Mouse (Mus musculus): ENCODE results near the gene Usp39.

Gene Usp39

GRCm38 (mm10) chr6:72302349-72302925 lies 42.5 kb downstream of the Usp39 start:
- DNase-seq (ENCODE audit: low spot score in 2 of 2), result no peak

DNA sequence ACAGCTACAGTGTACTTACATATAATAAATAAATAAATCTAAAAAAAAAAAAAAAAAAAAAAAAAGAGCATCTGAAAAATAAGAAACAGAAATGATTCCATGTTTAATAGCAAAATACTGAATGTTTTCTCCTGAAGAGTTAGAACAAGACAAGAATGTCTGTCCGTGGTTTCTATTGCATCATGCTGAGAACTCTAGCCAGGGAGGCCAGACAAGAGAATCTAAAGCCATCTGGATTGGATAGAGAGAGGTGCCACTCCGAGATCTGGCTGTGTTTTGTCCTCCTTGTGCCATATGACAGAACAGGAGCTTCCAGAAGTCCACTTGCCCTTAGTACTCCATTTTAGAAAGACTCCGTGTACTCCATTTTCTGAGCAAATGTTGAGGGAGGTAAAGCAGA lies 47.2 kb downstream of the Usp39 start:
- DNase-seq (ENCODE audit: low spot score in 2 of 2), result no peak

GRCm38 (mm10) chr6:72292972-72293651 lies 51.9 kb downstream of the Usp39 start:
- DNase-seq (ENCODE audit: low spot score in 2 of 2), result no peak

GRCm38 (mm10) chr6:72289484-72289883 lies 55.5 kb downstream of the Usp39 start:
- DNase-seq (ENCODE audit: low spot score in 2 of 2), result no peak

DNA sequence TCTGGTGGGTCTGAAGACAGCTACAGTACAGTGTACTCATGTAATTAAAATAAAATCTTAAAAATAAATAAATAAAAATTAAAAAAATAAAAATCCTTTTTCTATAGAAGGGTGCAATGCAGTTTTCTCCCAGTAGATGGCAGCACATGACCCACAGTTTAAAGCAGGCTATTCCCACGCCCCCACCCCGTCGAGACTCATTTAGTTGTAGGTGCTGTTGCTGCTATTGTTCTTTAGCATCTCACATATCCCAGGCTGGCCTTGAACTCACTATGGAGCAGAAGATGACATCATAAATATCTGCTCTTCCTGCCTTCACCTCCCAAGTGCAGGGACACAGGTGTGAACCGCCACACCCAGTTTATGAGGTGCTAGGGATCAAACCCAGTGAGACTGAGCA lies 61.1 kb downstream of the Usp39 start:
- DNase-seq (ENCODE audit: low spot score in 2 of 2), result peak in 1 of 2 experiments; percentile 37

DNA sequence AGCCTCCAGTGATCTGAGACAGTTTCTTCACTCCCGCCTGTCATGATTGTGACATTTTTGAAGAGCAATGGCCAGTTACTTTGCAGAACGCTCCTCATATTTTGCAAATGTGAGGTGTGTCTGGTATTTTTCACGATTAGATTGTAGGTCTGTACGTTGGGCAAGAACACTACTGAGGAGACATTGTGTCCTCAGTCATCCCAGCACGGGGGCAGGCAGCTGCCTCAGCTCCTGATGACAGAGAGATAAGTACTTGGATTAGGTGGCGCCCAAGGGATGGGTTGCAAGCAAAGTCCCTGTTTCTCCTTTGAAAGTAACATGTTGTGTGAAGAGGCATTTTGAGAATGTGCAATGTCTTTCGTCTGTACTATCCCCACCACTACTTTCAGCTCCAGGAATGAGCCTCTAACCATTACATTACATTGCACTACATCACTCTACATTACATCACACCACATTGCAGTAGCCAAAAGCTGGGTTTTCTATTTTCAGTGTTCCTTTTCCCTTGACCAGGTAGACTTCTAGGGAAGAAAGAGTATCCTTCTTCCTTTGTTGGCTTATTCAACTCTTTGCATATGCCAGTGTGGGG lies 64.5 kb downstream of the Usp39 start:
- no peak for DNase-seq (ENCODE audit: low spot score in 2 of 2)

DNA sequence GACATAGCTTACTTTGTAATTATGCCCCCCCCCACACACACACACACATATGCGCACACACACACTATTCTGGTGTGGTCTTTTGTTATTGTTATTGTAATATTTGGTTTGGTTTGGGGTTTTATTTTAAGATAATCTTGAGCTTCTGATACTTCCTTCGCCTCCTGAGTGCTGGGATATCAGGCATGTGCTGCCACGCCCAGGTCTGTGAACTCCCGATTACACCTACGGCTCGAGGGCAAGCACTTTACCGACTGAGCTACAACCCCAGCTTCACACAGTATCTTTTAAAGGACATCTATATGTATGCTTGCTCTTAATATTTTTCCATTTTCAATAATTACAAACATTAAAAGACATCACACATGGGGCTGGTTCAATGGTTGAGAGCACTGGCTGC lies 65.5 kb downstream of the Usp39 start:
- DNase-seq (ENCODE audit: low spot score in 2 of 2), result peak; percentile 50 to 65

GRCm38 (mm10) chr6:72278835-72279234 lies 66.1 kb downstream of the Usp39 start:
- DNase-seq (ENCODE audit: low spot score in 2 of 2), result no peak

- DNase-seq (ENCODE audit: low spot score in 2 of 2), result no peak
Measured at GRCm38 (mm10) chr6:72277508-72278166, 67.3 kb downstream of the Usp39 start.

DNA sequence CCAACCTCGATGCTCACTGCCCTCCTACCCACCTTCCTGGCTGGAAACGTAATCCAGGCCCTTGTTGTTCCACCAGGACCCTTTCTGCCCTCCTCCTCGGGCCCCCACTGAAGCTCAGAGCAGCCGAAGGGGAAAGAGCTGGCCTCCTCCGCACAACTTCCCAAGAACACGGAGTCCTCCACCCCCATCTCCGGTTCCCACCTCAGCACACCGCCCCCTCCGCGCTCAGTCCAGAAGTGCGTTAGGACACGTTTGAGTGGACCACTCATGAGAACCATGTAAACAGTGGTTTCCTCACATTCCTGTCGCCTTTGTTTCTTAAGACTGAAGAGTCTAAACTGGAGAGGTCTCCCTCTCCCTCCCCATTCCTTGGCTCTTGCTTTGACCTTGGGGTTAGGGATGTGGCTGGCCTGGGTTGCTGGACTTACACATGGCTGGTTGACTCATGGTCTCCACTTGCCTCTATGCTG lies 68.0 kb downstream of the Usp39 start:
- DNase-seq (ENCODE audit: low spot score in 2 of 2), result no peak

- DNase-seq (ENCODE audit: low spot score in 2 of 2), result no peak
Measured at GRCm38 (mm10) chr6:72276141-72276540, 68.8 kb downstream of the Usp39 start.

- no peak for DNase-seq (ENCODE audit: low spot score in 2 of 2)
Measured at GRCm38 (mm10) chr6:72275527-72275926, 69.5 kb downstream of the Usp39 start.

- DNase-seq (ENCODE audit: low spot score in 2 of 2), result peak; percentile 36 to 38
Measured at GRCm38 (mm10) chr6:72273153-72273552, 71.8 kb downstream of the Usp39 start.

DNA sequence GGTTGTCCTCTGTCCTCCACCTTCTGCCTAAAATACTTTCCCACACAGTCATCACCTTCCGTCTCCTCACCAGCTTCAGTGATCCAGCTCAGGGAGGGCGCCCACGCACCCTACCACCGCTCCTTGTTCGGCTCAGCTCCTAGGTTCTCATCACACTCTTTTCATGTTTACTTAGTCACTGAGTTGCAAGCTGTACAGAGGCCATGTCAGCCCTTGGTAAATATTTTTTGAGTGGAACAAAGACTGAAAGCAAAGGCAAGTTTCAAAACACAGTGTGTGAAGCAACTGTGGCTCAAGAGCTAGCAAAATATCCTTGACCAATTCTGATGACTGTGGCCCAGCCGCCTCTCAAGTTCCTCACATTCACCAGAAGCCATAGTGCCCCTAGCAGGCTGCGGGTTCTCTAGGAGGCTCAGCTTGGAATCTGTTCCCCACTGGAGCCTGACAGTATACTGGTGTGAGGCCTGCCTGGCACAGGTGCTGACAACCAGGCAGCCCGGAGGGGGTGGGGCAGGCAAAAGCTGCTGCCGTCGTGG lies 72.8 kb downstream of the Usp39 start:
- no peak for DNase-seq (ENCODE audit: low spot score in 2 of 2)

- DNase-seq (ENCODE audit: low spot score in 2 of 2), result no peak
Measured at GRCm38 (mm10) chr6:72270952-72271519, 73.9 kb downstream of the Usp39 start.

- DNase-seq (ENCODE audit: low spot score in 2 of 2), result no peak
Measured at GRCm38 (mm10) chr6:72270258-72270657, 74.7 kb downstream of the Usp39 start.

Data from spleen, postnatal 14 days (tissue).